ENCODE assay signal across 8 mouse cellular contexts in genomic region chr8:91132731-91133130, GRCm38 (mm10).
DNase-seq lines count a peak whose midpoint lies in the region; ATAC-seq and TF ChIP-seq lines count a peak whose summit lies in the region.

No protein-coding gene starts in this region.

- peaks cover 21% of the 10 kb centered on the region for H3K4me1 ChIP-seq in erythroblast, embryonic 14.5 days (ENCODE audit: control insufficient read depth)
- peaks cover 27% of the 10 kb centered on the region for H3K4me1 ChIP-seq in forebrain, embryonic 15.5 days
- H3K4me1 ChIP-seq in liver, embryonic 13.5 days (replicated peaks) = peaks cover 20% of the 10 kb centered on the region
- peaks cover 5% of the 10 kb centered on the region for H3K4me1 ChIP-seq in thymus, adult 2 months (replicated peaks; ENCODE audit: control insufficient read depth, insufficient read depth, low read length)

- H3K79me2 ChIP-seq in C2C12 (ENCODE audit: control insufficient read depth, insufficient read depth) = peaks cover 8% of the 10 kb centered on the region

- no peak overlapping the region for H3K27ac ChIP-seq in forebrain, embryonic 15.5 days (replicated peaks)
- no peak overlapping the region for H3K27ac ChIP-seq in liver, embryonic 13.5 days
- no peak overlapping the region for H3K27ac ChIP-seq in thymus, adult 2 months (ENCODE audit: control insufficient read depth, insufficient read depth, low read length)

- no peak overlapping the region for H3K9ac ChIP-seq in forebrain, embryonic 15.5 days (replicated peaks)
- peak overlapping the region; percentile 77; the same call in 1 of the 2 replicates for H3K9ac ChIP-seq in liver, embryonic 13.5 days

- TF ChIP-seq CTCF in C2C12 (IDR thresholded peaks at IDR 0.05; ENCODE audit: control insufficient read depth, insufficient read depth, insufficient read length) = no peak
- no peak for TF ChIP-seq CTCF in thymus, adult 2 months (IDR thresholded peaks at IDR 0.05; ENCODE audit: borderline replicate concordance, control insufficient read depth, extremely low read depth, insufficient read depth, low read length, poor library complexity)

- no peaks in the 10 kb centered on the region for H3K27me3 ChIP-seq in erythroblast, embryonic 14.5 days (ENCODE audit: control insufficient read depth)
- H3K27me3 ChIP-seq in C2C12 (ENCODE audit: control insufficient read depth, insufficient read depth, insufficient read length) = no peaks in the 10 kb centered on the region
- no peaks in the 10 kb centered on the region for H3K27me3 ChIP-seq in forebrain, embryonic 15.5 days
- no peaks in the 10 kb centered on the region for H3K27me3 ChIP-seq in liver, embryonic 13.5 days
- H3K27me3 ChIP-seq in thymus, adult 2 months (ENCODE audit: control insufficient read depth, insufficient read depth, low read length) = no peaks in the 10 kb centered on the region

- H3K4me3 ChIP-seq in erythroblast, embryonic 14.5 days (replicated peaks) = peak overlapping the region; percentile 85
- peak overlapping the region; percentile 55 for H3K4me3 ChIP-seq in C2C12 (ENCODE audit: insufficient read depth, poor library complexity, severe bottlenecking)
- peak overlapping the region; percentile 77 for H3K4me3 ChIP-seq in forebrain, embryonic 15.5 days
- peak overlapping the region; percentile 86 for H3K4me3 ChIP-seq in liver, embryonic 13.5 days (replicated peaks)
- H3K4me3 ChIP-seq in thymus, adult 2 months (ENCODE audit: control insufficient read depth, insufficient read depth, low read length) = no peak overlapping the region

- no peaks in the 10 kb centered on the region for H3K79me3 ChIP-seq in C2C12 (ENCODE audit: low read depth)

- peaks cover 12% of the 10 kb centered on the region for H3K36me3 ChIP-seq in erythroblast, embryonic 14.5 days (ENCODE audit: control insufficient read depth)
- H3K36me3 ChIP-seq in C2C12 (ENCODE audit: control insufficient read depth, insufficient read depth) = peaks cover 15% of the 10 kb centered on the region
- H3K36me3 ChIP-seq in forebrain, embryonic 15.5 days = peaks cover 17% of the 10 kb centered on the region
- no peaks in the 10 kb centered on the region for H3K36me3 ChIP-seq in liver, embryonic 13.5 days
- peaks cover 10% of the 10 kb centered on the region for H3K36me3 ChIP-seq in thymus, adult 2 months (ENCODE audit: control insufficient read depth, insufficient read depth, low read length)

- 82% methylated on average over 4 of the region's 4 CpGs for WGBS in forebrain, embryonic 15.5 days
- WGBS in liver, embryonic 13.5 days (ENCODE audit: insufficient replicate concordance) = 67% methylated on average over 4 of the region's 4 CpGs
- WGBS in thymus, adult 2 months = 78% methylated on average over 4 of the region's 4 CpGs

- peak overlapping the region; percentile 63 for H3K4me2 ChIP-seq in forebrain, embryonic 15.5 days (replicated peaks)
- peak overlapping the region; percentile 91 for H3K4me2 ChIP-seq in liver, embryonic 13.5 days

- TF ChIP-seq POLR2A in thymus, adult 2 months (IDR thresholded peaks at IDR 0.05; ENCODE audit: control insufficient read depth, extremely low read depth, insufficient read depth, low read length, poor library complexity) = no peak

- ATAC-seq in erythroblast, adult 5-6 weeks (replicated peaks; ENCODE audit: low FRiP score, poor library complexity, severe bottlenecking) = no peak
- no peak for ATAC-seq in forebrain, embryonic 15.5 days (replicated peaks)
- ATAC-seq in liver, embryonic 13.5 days (ENCODE audit: low read depth) = no peak

- no peak overlapping the region for H3ac ChIP-seq in C2C12 (ENCODE audit: control insufficient read depth, insufficient read length, low read depth)

- H3K9me3 ChIP-seq in erythroblast, embryonic 14.5 days (ENCODE audit: control insufficient read depth, low read length) = no peaks in the 10 kb centered on the region
- no peaks in the 10 kb centered on the region for H3K9me3 ChIP-seq in forebrain, embryonic 15.5 days
- no peaks in the 10 kb centered on the region for H3K9me3 ChIP-seq in liver, embryonic 13.5 days (replicated peaks)

- DNase-seq in liver, embryonic 13.5 days = no peak
- DNase-seq in frontal cortex, postnatal 36 days (ENCODE audit: low spot score in 2 of 2) = no peak
- DNase-seq in spleen, postnatal 4 days (ENCODE audit: low spot score in 2 of 2) = no peak
- DNase-seq in thymus, adult 2 months = no peak

TF ChIP-seq in C2C12, 6 proteins besides CTCF, POLR2A, EP300 and RAD21:
- TF ChIP-seq FOSL1 (IDR thresholded peaks at IDR 0.05; ENCODE audit: insufficient read depth, low read length, poor library complexity, severe bottlenecking) = no peak
- no peak for TF ChIP-seq MYOD1 (IDR thresholded peaks at IDR 0.05; ENCODE audit: control insufficient read depth, insufficient read length, low read depth)
- no peak for TF ChIP-seq MYOG (IDR thresholded peaks at IDR 0.05; ENCODE audit: control insufficient read depth, extremely low read depth, insufficient read length)
- no peak for TF ChIP-seq USF1 (IDR thresholded peaks at IDR 0.05; ENCODE audit: low read depth)
- no peak for TF ChIP-seq CEBPB (IDR thresholded peaks at IDR 0.05; ENCODE audit: low read depth)
- TF ChIP-seq MAX (IDR thresholded peaks at IDR 0.05) = no peak
